16 mouse cellular contexts compared by ENCODE assay signal in genomic region chr1:150775742-150776141, GRCm38 (mm10).
DNase-seq lines count a peak whose midpoint lies in the region; ATAC-seq and TF ChIP-seq lines count a peak whose summit lies in the region.
"Had no signal": no experiment of that assay in that cellular context is flagged by ENCODE, and none has a peak within 500 bp of the region (broad histone marks: within the 10 kb centered on the region; RNA-seq: fewer than 3 reads in every experiment).

No protein-coding gene starts in this region.

- H3K27ac ChIP-seq in forebrain, embryonic 14.5 days (ENCODE audit: low read depth, low read length) = no peak overlapping the region
- no peak overlapping the region for H3K27ac ChIP-seq in forebrain, embryonic 10.5 days
- no peak overlapping the region for H3K27ac ChIP-seq in heart, embryonic 11.5 days (ENCODE audit: low read depth, low read length)
- H3K27ac ChIP-seq in embryonic facial prominence, embryonic 15.5 days (replicated peaks) = no peak overlapping the region
- H3K27ac ChIP-seq: layer of hippocampus, adult 2 months had no signal

- no peak for TF ChIP-seq POLR2A in lung, adult 2 months (IDR thresholded peaks at IDR 0.05; ENCODE audit: borderline replicate concordance, extremely low read depth, low read depth, low read length)

- H3K4me3 ChIP-seq in forebrain, embryonic 14.5 days (ENCODE audit: low read depth, low read length) = no peak overlapping the region
- H3K4me3 ChIP-seq in forebrain, embryonic 10.5 days = no peak overlapping the region
- H3K4me3 ChIP-seq in heart, embryonic 11.5 days (ENCODE audit: low read depth, low read length) = no peak overlapping the region
- H3K4me3 ChIP-seq in lung, adult 2 months (replicated peaks; ENCODE audit: extremely low read depth, low read depth, low read length) = no peak overlapping the region
- H3K4me3 ChIP-seq in embryonic facial prominence, embryonic 15.5 days (replicated peaks) = no peak overlapping the region
- H3K4me3 ChIP-seq: layer of hippocampus, adult 2 months; megakaryocyte, embryonic 14.5 days had no signal

- no peak for ATAC-seq in forebrain, embryonic 14.5 days
- ATAC-seq in heart, embryonic 11.5 days (replicated peaks; ENCODE audit: insufficient number of reproducible peaks, low FRiP score, low TSS enrichment) = no peak
- peak; percentile 47 for ATAC-seq in embryonic facial prominence, embryonic 15.5 days (ENCODE audit: insufficient number of reproducible peaks, low FRiP score, low TSS enrichment, low read depth)
- ATAC-seq: activated CD4-positive, CD25-positive, alpha-beta regulatory T cell, adult 4 months; hindbrain, embryonic 16.5 days had no signal

- TF ChIP-seq CTCF in lung, adult 2 months (IDR thresholded peaks at IDR 0.05; ENCODE audit: insufficient read depth, low read length) = no peak

- H3K4me2 ChIP-seq in forebrain, embryonic 14.5 days (ENCODE audit: low read length) = no peak overlapping the region
- no peak overlapping the region for H3K4me2 ChIP-seq in heart, embryonic 11.5 days
- H3K4me2 ChIP-seq in embryonic facial prominence, embryonic 15.5 days (replicated peaks) = no peak overlapping the region

- no peaks in the 10 kb centered on the region for H3K4me1 ChIP-seq in forebrain, embryonic 14.5 days (ENCODE audit: control insufficient read depth, insufficient read depth, low read length)
- peaks cover 20% of the 10 kb centered on the region for H3K4me1 ChIP-seq in forebrain, embryonic 10.5 days
- H3K4me1 ChIP-seq in heart, embryonic 11.5 days (ENCODE audit: control insufficient read depth, insufficient read depth, low read length) = no peaks in the 10 kb centered on the region
- no peaks in the 10 kb centered on the region; the same call in 1 of the 2 replicates for H3K4me1 ChIP-seq in lung, adult 2 months (ENCODE audit: control insufficient read depth, insufficient read depth, low read length)
- peaks cover 13% of the 10 kb centered on the region for H3K4me1 ChIP-seq in embryonic facial prominence, embryonic 15.5 days
- H3K4me1 ChIP-seq: megakaryocyte, embryonic 14.5 days had no signal

- H3K9ac ChIP-seq in forebrain, embryonic 14.5 days (ENCODE audit: low read length) = no peak overlapping the region
- no peak overlapping the region for H3K9ac ChIP-seq in heart, embryonic 11.5 days (ENCODE audit: low read depth, low read length)
- H3K9ac ChIP-seq in embryonic facial prominence, embryonic 15.5 days = no peak overlapping the region

- WGBS in forebrain, embryonic 14.5 days = 67% methylated on average over 2 of the region's 2 CpGs
- WGBS in forebrain, embryonic 10.5 days = 88% methylated on average over 2 of the region's 2 CpGs
- whole genome bisulfite sequencing in heart, embryonic 11.5 days (ENCODE audit: insufficient replicate concordance) = 79% methylated on average over 2 of the region's 2 CpGs
- WGBS in lung, adult 2 months = 77% methylated on average over 2 of the region's 2 CpGs
- 35% methylated on average over 2 of the region's 2 CpGs for WGBS in embryonic facial prominence, embryonic 15.5 days

- DNase-seq in forebrain, embryonic 14.5 days (ENCODE audit: low spot score) = peak; percentile 38
- DNase-seq in forebrain, embryonic 10.5 days (ENCODE audit: extremely low spot score, low spot score) = no peak
- peak; percentile 51 for DNase-seq in heart, postnatal 4 days
- peak; percentile 45 for DNase-seq in lung, postnatal 10 days
- DNase-seq in lung, adult 2 months = no peak
- no peak for DNase-seq in thymus, postnatal 36 days
- DNase-seq: adrenal gland, postnatal 36 days; embryo, embryonic 11 days; kidney, adult 18-20 months; thymus, adult 18-20 months had no signal

- no peaks in the 10 kb centered on the region for H3K36me3 ChIP-seq in forebrain, embryonic 14.5 days (ENCODE audit: control insufficient read depth, insufficient read depth, low read length)
- no peaks in the 10 kb centered on the region for H3K36me3 ChIP-seq in forebrain, embryonic 10.5 days (replicated peaks)
- H3K36me3 ChIP-seq in heart, embryonic 11.5 days (ENCODE audit: control insufficient read depth, insufficient read depth, low read length) = no peaks in the 10 kb centered on the region; the same call in 1 of the 2 replicates
- H3K36me3 ChIP-seq in embryonic facial prominence, embryonic 15.5 days = no peaks in the 10 kb centered on the region

- no peaks in the 10 kb centered on the region for H3K9me3 ChIP-seq in forebrain, embryonic 14.5 days (replicated peaks; ENCODE audit: control insufficient read depth, low read length)
- H3K9me3 ChIP-seq in forebrain, embryonic 10.5 days = no peaks in the 10 kb centered on the region
- no peaks in the 10 kb centered on the region for H3K9me3 ChIP-seq in heart, embryonic 11.5 days (replicated peaks; ENCODE audit: control insufficient read depth, low read length)
- no peaks in the 10 kb centered on the region for H3K9me3 ChIP-seq in embryonic facial prominence, embryonic 15.5 days (replicated peaks)

- no peaks in the 10 kb centered on the region for H3K27me3 ChIP-seq in forebrain, embryonic 14.5 days (replicated peaks; ENCODE audit: control insufficient read depth, insufficient read depth, low read length)
- H3K27me3 ChIP-seq in forebrain, embryonic 10.5 days (ENCODE audit: poor library complexity, severe bottlenecking) = no peaks in the 10 kb centered on the region
- H3K27me3 ChIP-seq in heart, embryonic 11.5 days (ENCODE audit: control insufficient read depth, insufficient read depth, low read length) = no peaks in the 10 kb centered on the region
- H3K27me3 ChIP-seq in embryonic facial prominence, embryonic 15.5 days = no peaks in the 10 kb centered on the region
- H3K27me3 ChIP-seq: megakaryocyte, embryonic 14.5 days had no signal

Comparison
In these comparisons a context has a peak if more than half of its experiments do, and no peak if none do; other contexts are left out.
1. DNase-seq: peak in forebrain, embryonic 14.5 days (single experiment), heart, postnatal 4 days (single experiment) and lung, postnatal 10 days (single experiment); none in forebrain, embryonic 10.5 days (single experiment), lung, adult 2 months (single experiment) and thymus, postnatal 36 days (0 of 2).